Mouse (Mus musculus): ENCODE results near the gene Fgfr2. TPM values are rescaled to one million over a fixed set of nuclear protein-coding genes. Genes with fewer than 3 reads are reported as not detected.

Gene Fgfr2
- total RNA-seq, 2 experiments from 2014 or later = 0.26 to 0.51 TPM

- ATAC-seq (ENCODE audit: poor library complexity, severe bottlenecking) = no peak
These were observed 3005.6 kb downstream of the Fgfr2 start for GRCm38 (mm10) chr7:130117466-130118123.

- ATAC-seq (ENCODE audit: poor library complexity, severe bottlenecking) = no peak
These were observed 3008.7 kb downstream of the Fgfr2 start for GRCm38 (mm10) chr7:130114436-130114835.

Other genes starting within 250 kb of the Fgfr2 start
- 21.8 and 22.6 TPM in 2 replicates for gene Zranb1, start 192.2 kb downstream of the Fgfr2 start, total RNA-seq (2015)
- 42.3 and 47.6 TPM in 2 replicates for gene Zranb1, start 192.2 kb downstream of the Fgfr2 start, total RNA-seq (2017)
- 43.2 and 49.3 TPM in 2 replicates for gene Ctbp2, start 1.0 kb upstream of the Fgfr2 start, total RNA-seq (2015)
- gene Ctbp2, start 1.0 kb upstream of the Fgfr2 start, total RNA-seq (2017) = 50.2 and 57.6 TPM in 2 replicates